Mouse (Mus musculus) stomach, postnatal 0 days (tissue): Measurements from ENCODE around the gene Cog8. TPM values are rescaled to one million over a fixed set of nuclear protein-coding genes. Genes with fewer than 3 reads are reported as not detected.

Source experiments
- ATAC-seq: fragments of 200-750 bp; cut with Nextera tagmentation; 2 replicates; pipeline ENCODE4 v1.8.0; 2017; ENCODE audit not compliant: low FRiP score, low TSS enrichment
- DNase-seq: peaks from one replicate; pipeline ENCODE4 v3.0.0-alpha.2; 2016; ENCODE audit warnings: low spot score
- H3K27ac ChIP-seq: fragments of 300-500 bp; sonication (generic); replicated peaks from 2 replicates; pipeline ENCODE4 v1.5.1; 2014; ENCODE audit warnings: mild to moderate bottlenecking, control low read depth
- H3K27me3 ChIP-seq: fragments of 300-500 bp; sonication (generic); 2 replicates; pipeline ENCODE4 v1.6.1; 2014; ENCODE audit warnings: low read length; ENCODE audit not compliant: control insufficient read depth, insufficient read depth
- H3K36me3 ChIP-seq: fragments of 300-500 bp; sonication (generic); 2 replicates; pipeline ENCODE4 v1.6.1; 2014; ENCODE audit warnings: low read length, mixed read lengths; ENCODE audit not compliant: control insufficient read depth, insufficient read depth
- H3K4me1 ChIP-seq: fragments of 300-500 bp; sonication (generic); replicated peaks from 2 replicates; pipeline ENCODE4 v1.6.1; 2014; ENCODE audit warnings: antibody characterized with exemption; ENCODE audit not compliant: control insufficient read depth, insufficient read depth
- H3K4me2 ChIP-seq: fragments of 300-500 bp; sonication (generic); replicated peaks from 2 replicates; pipeline ENCODE4 v1.6.1; 2014; ENCODE audit warnings: low read depth, mild to moderate bottlenecking, control low read depth, moderate library complexity
- H3K4me3 ChIP-seq: fragments of 300-500 bp; sonication (generic); 2 replicates; pipeline ENCODE4 v1.5.1; 2014; ENCODE audit warnings: low read depth, low read length, control low read depth
- H3K9ac ChIP-seq: fragments of 300-500 bp; sonication (generic); 2 replicates; pipeline ENCODE4 v1.6.1; 2014; ENCODE audit warnings: mild to moderate bottlenecking, low read length, control low read depth, mixed read lengths
- H3K9me3 ChIP-seq: fragments of 300-500 bp; sonication (generic); 2 replicates; pipeline ENCODE4 v1.6.1; 2016; ENCODE audit warnings: low read length; ENCODE audit not compliant: control insufficient read depth
- CTCF ChIP-seq: IDR thresholded peaks from 2 replicates; pipeline ENCODE4 v1.5.1; 2016; ENCODE audit warnings: antibody characterized with exemption, low read depth, mild to moderate bottlenecking, moderate library complexity
- EP300 ChIP-seq: optimal IDR thresholded peaks from 2 replicates; pipeline ENCODE3; 2016; ENCODE audit warnings: antibody characterized with exemption
- WGBS: fragments of 180-500 bp; shearing (Covaris S2); extraction: QIAGEN DNeasy Blood & Tissue Kit; methylation state at CpG from one replicate; pipeline ENCODE4 v1.1.7; 2014; 5-methylcytosine and 5-hydroxymethylcytosine counted together
- polyA plus RNA-seq: library from polyadenylated mRNA; unstranded; fragments of >200 nt; fragmentation: Nextera tagmentation; extraction: Ambion mirVana; gene quantifications from 2 replicates; pipeline ENCODE4 v1.2.1, GENCODE M21; 2015

Cog8 gene
- polyA plus RNA-seq, 1 experiment from 2014 or later: 22.2 TPM

GRCm38 (mm10) chr8:107073706-107074105 is 17.2 kb upstream of the Cog8 start:
- H3K4me3 ChIP-seq: no peak overlapping the region
- ATAC-seq (no peak), DNase-seq (no peak)
- no peaks in the 10 kb centered on the region for H3K9me3 ChIP-seq
- peaks cover 22% of the 10 kb centered on the region for H3K36me3 ChIP-seq
- no peaks in the 10 kb centered on the region for H3K27me3 ChIP-seq
- H3K4me2 ChIP-seq: no peak overlapping the region
- 78% methylated on average over 4 of the region's 4 CpGs for WGBS
- no peaks in the 10 kb centered on the region for H3K4me1 ChIP-seq
- TF ChIP-seq CTCF (no peak), EP300 (no peak)
- H3K9ac ChIP-seq: no peak overlapping the region
- no peak overlapping the region for H3K27ac ChIP-seq

GRCm38 (mm10) chr8:107065511-107066496 is 9.3 kb upstream of the Cog8 start, which contains the start of gene Tmed6:
Gene Tmed6, minus strand, starts transcription at chr8:107065644.
- no peak within 1 kb of the TSS for H3K9ac ChIP-seq

GRCm38 (mm10) chr8:107062613-107063012 is 6.1 kb upstream of the Cog8 start:
- WGBS: 45% methylated on average over 1 of the region's 1 CpGs
- TF ChIP-seq EP300 (no peak), CTCF (no peak)
- ATAC-seq: peak; percentile 61; the same call in 1 of the 2 replicates
- Histone ChIP-seq H3K27ac (no peak overlapping the region), H3K36me3 (peaks cover 4% of the 10 kb centered on the region; the same call in 1 of the 2 replicates), H3K9ac (no peak overlapping the region), H3K4me2 (no peak overlapping the region), H3K9me3 (no peaks in the 10 kb centered on the region), H3K4me1 (no peaks in the 10 kb centered on the region), H3K4me3 (no peak overlapping the region), H3K27me3 (no peaks in the 10 kb centered on the region)
- DNase-seq: no peak

More at GRCm38 (mm10) chr8:107065511-107066496, 9.3 kb upstream of the Cog8 start, which contains the start of gene Tmed6:
- peak; percentile 66 for DNase-seq
- ATAC-seq: peak; percentile 71
- TF ChIP-seq EP300: no peak
- TF ChIP-seq CTCF: no peak
- H3K9me3 ChIP-seq: no peaks in the 10 kb centered on the region
- H3K4me3 ChIP-seq: no peak within 1 kb of the TSS
- H3K4me2 ChIP-seq: no peak within 1 kb of the TSS
- H3K27ac ChIP-seq: no peak within 1 kb of the TSS
- H3K4me1 ChIP-seq: no peaks in the 10 kb centered on the region
- no peaks in the 10 kb centered on the region for H3K27me3 ChIP-seq
- H3K36me3 ChIP-seq: no peaks in the 10 kb centered on the region
- WGBS: 46% methylated on average over 17 of the region's 17 CpGs

GRCm38 (mm10) chr8:107056973-107057369 is 482 bp upstream of the Cog8 start:
- Histone ChIP-seq H3K9ac (peak overlapping the region; percentile 85), H3K9me3 (no peaks in the 10 kb centered on the region), H3K4me1 (0 out of 2 replicates have a peak, but pooled peaks cover 2% of the 10 kb centered on the region), H3K27ac (peak overlapping the region; percentile 67), H3K36me3 (peaks cover 13% of the 10 kb centered on the region; the same call in 1 of the 2 replicates), H3K4me3 (peak overlapping the region; percentile 96), H3K27me3 (no peaks in the 10 kb centered on the region), H3K4me2 (peak overlapping the region; percentile 90)
- DNase-seq (no peak), ATAC-seq (peak; percentile 70)
- under 1% methylated on average over 33 of the region's 33 CpGs for WGBS
- TF ChIP-seq EP300 (no peak), CTCF (0 out of 2 replicates have a peak, but pooled peaks have one; percentile 22)

GRCm38 (mm10) chr8:107052046-107052445 is 4.4 kb downstream of the Cog8 start:
- DNase-seq (no peak), ATAC-seq (no peak)
- H3K9ac ChIP-seq: no peak overlapping the region
- no peaks in the 10 kb centered on the region for H3K27me3 ChIP-seq
- 0 out of 2 replicates have a peak, but pooled peaks cover 2% of the 10 kb centered on the region for H3K4me1 ChIP-seq
- no peak overlapping the region for H3K4me2 ChIP-seq
- H3K27ac ChIP-seq: no peak overlapping the region
- H3K9me3 ChIP-seq: no peaks in the 10 kb centered on the region
- peaks cover 13% of the 10 kb centered on the region; the same call in 1 of the 2 replicates for H3K36me3 ChIP-seq
- no peak for TF ChIP-seq EP300
- TF ChIP-seq CTCF: no peak
- 93% methylated on average over 8 of the region's 8 CpGs for WGBS
- H3K4me3 ChIP-seq: no peak overlapping the region
